Comparison of ENCODE assay signal across 21 mouse cellular contexts in the genomic region with DNA sequence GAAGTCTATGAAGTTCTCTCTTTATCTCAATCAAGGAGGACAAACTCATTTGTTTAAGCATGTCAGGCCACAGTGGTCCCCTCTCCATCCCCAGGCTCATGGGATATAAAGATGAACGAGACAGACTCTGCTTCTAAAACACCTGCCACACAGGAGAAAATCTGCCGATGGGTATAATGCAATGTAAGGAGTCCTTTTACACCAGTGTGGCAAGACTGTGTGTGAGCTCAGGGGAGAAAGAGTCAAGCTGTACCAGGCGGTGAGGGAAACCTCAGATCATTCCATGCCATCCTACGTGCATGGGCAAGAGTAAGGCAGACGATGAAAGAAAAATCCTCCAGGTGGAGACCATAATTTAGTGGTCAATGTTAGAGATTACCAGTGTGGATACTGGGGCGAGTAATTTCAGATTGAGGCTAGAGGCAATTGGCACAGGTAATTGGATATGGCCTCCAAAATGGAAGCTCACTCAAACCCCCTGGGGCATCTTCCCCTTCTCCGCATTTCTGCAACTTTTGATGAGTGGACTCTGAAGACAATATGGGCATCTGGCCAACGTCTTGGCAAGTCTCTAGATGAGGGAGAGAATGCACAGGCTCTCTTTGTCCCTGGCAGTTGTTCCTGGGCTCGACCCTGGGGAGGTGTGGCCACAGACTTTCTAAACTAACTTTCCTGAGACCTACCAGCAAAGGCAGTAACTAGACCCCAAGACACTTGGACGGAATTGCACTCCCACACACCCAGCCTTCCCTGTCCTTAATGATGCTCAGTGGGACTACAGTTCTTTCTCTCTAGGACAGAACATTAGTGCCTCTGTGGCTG. TPM values are rescaled to one million over a fixed set of nuclear protein-coding genes. Genes with fewer than 3 reads are reported as not detected.
DNase-seq lines count a peak whose midpoint lies in the region; ATAC-seq lines count a peak whose summit lies in the region.
"Had no signal": no experiment of that assay in that cellular context is flagged by ENCODE, and none has a peak within 500 bp of the region (broad histone marks: within the 10 kb centered on the region; RNA-seq: fewer than 3 reads in every experiment).

No protein-coding gene starts in this region.

- ATAC-seq in kidney, embryonic 15.5 days (replicated peaks; ENCODE audit: low FRiP score): no peak
- ATAC-seq: hindbrain, postnatal 0 days had no signal

- no peaks in the 10 kb centered on the region for H3K27me3 ChIP-seq in kidney, embryonic 15.5 days
- H3K27me3 ChIP-seq: embryonic facial prominence, embryonic 13.5 days had no signal

- H3K36me3 ChIP-seq in kidney, embryonic 15.5 days: no peaks in the 10 kb centered on the region
- H3K36me3 ChIP-seq: embryonic facial prominence, embryonic 13.5 days had no signal

- H3K4me1 ChIP-seq in kidney, embryonic 15.5 days: peaks cover 6% of the 10 kb centered on the region
- H3K4me1 ChIP-seq: embryonic facial prominence, embryonic 13.5 days had no signal

- WGBS in kidney, embryonic 15.5 days: 62% methylated on average over 10 of the region's 10 CpGs

- H3K9me3 ChIP-seq in kidney, embryonic 15.5 days (replicated peaks): no peaks in the 10 kb centered on the region

- H3K4me2 ChIP-seq in kidney, embryonic 15.5 days: no peak overlapping the region
- H3K4me2 ChIP-seq: embryonic facial prominence, embryonic 13.5 days had no signal

- DNase-seq in adrenal gland, adult 2 months: peak; percentile 21
- DNase-seq in adrenal gland, adult 18-20 months (ENCODE audit: low spot score in 2 of 2): no peak
- peak; percentile 21 for DNase-seq in left cerebral cortex, postnatal 4 days
- DNase-seq in left cerebral cortex, adult 11 months (ENCODE audit: low spot score): no peak
- peak; percentile 11 for DNase-seq in adrenal gland, postnatal 25 days
- peak; percentile 32 for DNase-seq in skeletal muscle tissue, adult 2 months (ENCODE audit: low read depth, low spot score)
- no peak for DNase-seq in liver
- DNase-seq: cerebellum, postnatal 25 days; kidney, adult 9 months; right cerebral cortex, postnatal 14 days had no signal

- no peak overlapping the region for H3K9ac ChIP-seq in kidney, embryonic 15.5 days
- H3K9ac ChIP-seq: embryonic facial prominence, embryonic 13.5 days had no signal

- no peak overlapping the region for H3K4me3 ChIP-seq in kidney, embryonic 15.5 days (replicated peaks)
- H3K4me3 ChIP-seq: embryonic facial prominence, embryonic 13.5 days had no signal

- H3K27ac ChIP-seq in kidney, embryonic 15.5 days: no peak overlapping the region
- H3K27ac ChIP-seq: embryonic facial prominence, embryonic 13.5 days; hindbrain, postnatal 0 days had no signal

- intact Hi-C loops in left cerebral cortex, postnatal 4 days (cut with DNase I): loop anchor here (10.0 kb wide), 1 partner anchor 206 kb away; no protein-coding TSS in a partner anchor

RNA-seq across cellular contexts. Expression of gene Olfr283, which starts 10.5 kb away (rescaled TPM):
- total RNA-seq in adrenal gland, adult 2 months (2021): not detected
- polyA plus RNA-seq in adrenal gland, adult 2 months (2012; rRNA removed): not detected in 2 replicates
- not detected for total RNA-seq in adrenal gland, adult 18-20 months (2021)
- total RNA-seq in left cerebral cortex, postnatal 4 days (2021): not detected
- not detected in 2 replicates for total RNA-seq in adrenal gland, postnatal 25 days (2021)
- polyA plus RNA-seq in kidney, embryonic 15.5 days (2015; fragmentation: Nextera tagmentation; extraction: Ambion mirVana): not detected in 2 replicates
- total RNA-seq: gastrocnemius, adult 8-10 months; hindbrain, postnatal 0 days; layer of hippocampus, adult 8-10 months; left cerebral cortex, postnatal 14 days; neutrophil, adult 5-6 weeks had no signal
- polyA plus RNA-seq: embryonic facial prominence, embryonic 13.5 days; forebrain, embryonic 11.5 days; heart, postnatal 0 days; hindbrain, postnatal 0 days; liver, embryonic 16.5 days; thymus, postnatal 0 days had no signal

RNA-seq across cellular contexts. Expression of gene Olfr282, which starts 39.7 kb away (rescaled TPM):
- total RNA-seq in adrenal gland, adult 2 months (2021): not detected
- polyA plus RNA-seq in adrenal gland, adult 2 months (2012; rRNA removed): not detected in 2 replicates
- not detected for total RNA-seq in adrenal gland, adult 18-20 months (2021)
- not detected for total RNA-seq in left cerebral cortex, postnatal 4 days (2021)
- total RNA-seq in adrenal gland, postnatal 25 days (2021): not detected in 2 replicates
- polyA plus RNA-seq in kidney, embryonic 15.5 days (2015; fragmentation: Nextera tagmentation; extraction: Ambion mirVana): not detected in 2 replicates
- total RNA-seq: gastrocnemius, adult 8-10 months; hindbrain, postnatal 0 days; layer of hippocampus, adult 8-10 months; left cerebral cortex, postnatal 14 days; neutrophil, adult 5-6 weeks had no signal
- polyA plus RNA-seq: embryonic facial prominence, embryonic 13.5 days; forebrain, embryonic 11.5 days; heart, postnatal 0 days; hindbrain, postnatal 0 days; liver, embryonic 16.5 days; thymus, postnatal 0 days had no signal

RNA-seq across cellular contexts. Expression of gene Olfr284, which starts 50.5 kb away (rescaled TPM):
- not detected for total RNA-seq in adrenal gland, adult 2 months (2021)
- polyA plus RNA-seq in adrenal gland, adult 2 months (2012; rRNA removed): not detected in 2 replicates
- not detected for total RNA-seq in adrenal gland, adult 18-20 months (2021)
- total RNA-seq in left cerebral cortex, postnatal 4 days (2021): not detected
- total RNA-seq in adrenal gland, postnatal 25 days (2021): not detected in 2 replicates
- not detected in 2 replicates for polyA plus RNA-seq in kidney, embryonic 15.5 days (2015; fragmentation: Nextera tagmentation; extraction: Ambion mirVana)
- total RNA-seq: gastrocnemius, adult 8-10 months; hindbrain, postnatal 0 days; layer of hippocampus, adult 8-10 months; left cerebral cortex, postnatal 14 days; neutrophil, adult 5-6 weeks had no signal
- polyA plus RNA-seq: forebrain, embryonic 11.5 days; heart, postnatal 0 days; hindbrain, postnatal 0 days; liver, embryonic 16.5 days; thymus, postnatal 0 days had no signal

Comparison
In these comparisons a context has a peak if more than half of its experiments do, and no peak if none do; other contexts are left out.
1. DNase-seq: peak in adrenal gland, adult 2 months (single experiment), left cerebral cortex, postnatal 4 days (single experiment), adrenal gland, postnatal 25 days (single experiment) and skeletal muscle tissue, adult 2 months (single experiment); none in adrenal gland, adult 18-20 months (0 of 2), left cerebral cortex, adult 11 months (single experiment) and liver (single experiment).